Mouse (Mus musculus) adrenal gland, postnatal 4 days (tissue): ENCODE measurements around the gene Esx1. TPM values are rescaled to one million over a fixed set of nuclear protein-coding genes. Genes with fewer than 3 reads are reported as not detected.

Experiments
- DNase-seq, 2 experiments: peaks; one replicate each; pipeline ENCODE4 v3.0.0; 2021 to 2022; ENCODE audit warnings: low spot score in 2 of 2, mixed read lengths in 2 of 2
- long read RNA-seq, 2 experiments: library from polyadenylated mRNA; stranded (forward); transcript quantifications; one replicate each; pipeline ENCODE4 v2.0.0; 2021
- total RNA-seq, 2 experiments: library from RNA; stranded (reverse); gene quantifications; 2 replicates each; pipeline ENCODE4 v1.2.3; 2021

Gene Esx1
- not detected for total RNA-seq
- long read RNA-seq, experiment 1: 0 reads
- long read RNA-seq, experiment 2: 0 reads

DNA sequence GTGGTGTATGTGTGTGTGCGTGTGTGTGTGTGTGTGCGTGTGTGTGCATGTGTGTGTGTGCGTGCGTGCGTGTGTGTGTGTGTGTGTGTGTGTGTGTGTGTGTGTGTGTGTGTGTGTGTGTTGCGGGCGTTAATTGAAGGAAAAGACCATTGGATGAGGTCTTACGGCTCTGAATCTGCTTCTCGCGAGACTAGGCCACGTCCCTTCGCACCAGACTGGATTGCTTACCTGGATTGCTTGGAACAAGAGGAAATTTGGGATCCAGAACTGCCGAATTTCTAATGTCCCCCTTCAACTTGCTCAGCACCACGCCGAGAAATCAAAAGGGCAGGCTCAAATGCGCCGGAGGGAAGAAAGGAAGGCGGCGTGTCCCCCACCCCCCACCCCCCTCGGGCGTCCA, at the start of gene Esx1:
Gene Esx1, minus strand, starts transcription at position 366 of the 400 bp plus-strand sequence.
- DNase-seq: no peak

DNA sequence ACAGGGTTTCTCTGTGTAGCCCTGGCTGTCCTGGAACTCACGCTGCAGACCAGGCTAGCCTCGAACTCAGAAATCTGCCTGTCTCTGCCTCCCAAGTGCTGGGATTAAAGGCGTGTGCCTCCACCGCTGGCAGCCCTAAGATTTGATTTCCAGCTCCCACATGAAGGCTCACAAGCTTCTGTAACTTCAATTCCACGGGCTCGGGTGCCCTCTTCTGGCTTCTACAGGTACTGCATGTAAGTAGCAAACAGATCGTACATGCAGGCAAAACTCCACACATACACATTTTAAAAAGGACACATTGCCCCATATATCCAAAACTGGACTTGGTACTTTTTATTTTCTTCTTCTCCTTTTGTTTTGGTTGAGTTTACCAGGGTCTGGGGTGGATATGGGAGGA, 48.1 kb upstream of the Esx1 start:
- no peak for DNase-seq

GRCm38 (mm10) chrX:137167658-137168057, 45.8 kb upstream of the Esx1 start:
- DNase-seq: no peak

GRCm38 (mm10) chrX:137165621-137166020, 43.7 kb upstream of the Esx1 start:
- no peak for DNase-seq

DNA sequence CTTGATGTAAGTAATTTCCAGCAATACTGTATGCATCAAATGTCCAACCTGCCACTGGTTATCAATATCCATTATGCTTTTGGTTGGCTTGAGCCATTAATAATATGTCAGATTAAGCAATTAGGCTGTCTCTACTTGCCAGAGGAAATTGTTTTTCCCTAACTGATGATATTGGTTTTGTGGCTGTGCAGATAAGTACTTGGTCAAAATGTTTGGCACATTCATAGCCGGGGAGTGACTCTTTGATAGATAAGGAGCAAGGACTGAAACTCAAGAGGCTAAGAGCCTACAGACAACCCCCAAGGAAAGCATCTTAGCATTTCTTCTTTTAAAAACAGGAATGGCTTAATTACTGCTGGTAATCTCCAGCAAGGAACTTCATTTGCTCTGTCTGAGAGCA, 40.8 kb upstream of the Esx1 start:
- no peak for DNase-seq

DNA sequence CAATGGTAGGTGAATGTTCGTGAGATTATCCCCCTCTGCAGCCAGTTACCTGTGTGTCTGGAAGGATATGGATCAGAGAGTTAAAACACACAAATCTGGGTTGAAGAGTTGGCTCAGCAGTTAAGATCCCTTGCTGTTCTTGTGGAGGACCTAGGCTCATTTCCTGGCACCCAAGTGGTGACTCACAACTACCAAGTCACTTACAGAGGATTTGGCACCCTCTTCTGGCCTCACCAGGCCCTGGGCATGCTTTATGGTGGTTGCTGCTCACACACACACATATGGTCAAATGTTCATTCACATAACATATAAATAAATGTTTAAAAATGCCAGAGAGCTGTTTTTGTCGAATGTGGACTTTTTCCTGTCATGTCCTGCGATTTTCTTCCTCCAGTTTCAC, 39.1 kb upstream of the Esx1 start:
- DNase-seq: no peak

DNA sequence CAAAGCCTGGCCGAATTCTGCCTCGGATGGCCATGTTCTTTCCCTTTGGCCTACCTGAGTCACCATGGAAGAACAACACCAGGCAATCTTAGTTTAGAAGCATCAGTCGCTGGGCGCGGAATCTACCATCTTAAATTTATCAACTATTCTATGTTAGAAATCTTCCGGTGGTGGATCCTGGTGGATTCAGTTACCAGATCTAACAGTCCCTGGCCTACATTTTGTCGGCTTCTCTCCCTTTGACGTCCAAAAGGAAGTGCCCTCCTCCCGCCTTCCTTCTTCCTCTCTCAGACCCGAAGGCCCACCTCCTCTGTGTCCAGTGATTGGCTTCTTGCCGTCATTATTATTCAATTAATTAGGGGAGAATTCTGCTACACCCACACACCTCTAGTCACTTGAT, 27.2 kb upstream of the Esx1 start:
- DNase-seq: no peak

GRCm38 (mm10) chrX:137144674-137145073, 22.8 kb upstream of the Esx1 start:
- DNase-seq: no peak

DNA sequence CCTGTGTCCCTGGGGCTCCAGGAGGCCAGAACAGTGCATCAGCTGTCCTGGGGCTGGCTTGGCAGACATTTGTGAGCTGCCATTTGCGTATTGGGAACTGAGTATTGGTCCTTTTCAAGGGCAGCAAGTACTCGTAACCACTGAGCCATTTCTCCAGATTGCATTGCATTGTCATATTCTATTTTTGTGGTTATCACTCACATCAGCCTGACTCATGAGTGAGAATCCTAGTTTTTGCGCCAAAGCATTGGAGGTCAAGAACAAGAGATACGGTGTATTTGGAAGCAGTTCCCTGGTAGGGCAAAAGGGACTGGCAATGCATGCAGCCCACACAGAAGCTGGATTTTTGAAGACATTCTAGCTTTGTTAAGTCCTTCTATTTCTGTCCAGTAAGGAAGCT, 21.8 kb upstream of the Esx1 start:
- DNase-seq: no peak

DNA sequence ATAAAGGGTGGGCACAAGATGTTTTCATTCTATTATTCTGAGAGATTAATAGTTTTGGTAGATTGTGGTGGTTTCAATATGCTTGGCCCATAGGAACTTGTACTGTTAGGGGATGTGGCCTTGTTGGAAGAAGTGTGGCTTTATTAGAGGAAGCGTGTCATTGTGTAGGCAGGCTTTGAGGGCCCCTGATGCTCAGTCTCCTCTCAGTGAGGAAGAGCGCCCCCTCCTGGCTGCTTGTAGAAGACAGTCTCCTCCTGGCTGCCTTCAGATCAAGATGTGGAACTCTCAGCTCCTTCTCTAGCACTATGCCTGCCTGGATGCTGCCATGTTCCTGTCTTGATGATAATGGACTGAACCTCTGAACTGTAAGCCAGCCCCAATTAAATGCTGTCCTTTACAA, 20.7 kb upstream of the Esx1 start:
- DNase-seq: no peak

- no peak for DNase-seq
These were observed 19.8 kb upstream of the Esx1 start for GRCm38 (mm10) chrX:137141669-137142068.

GRCm38 (mm10) chrX:137127542-137127941, 5.7 kb upstream of the Esx1 start:
- no peak for DNase-seq

- DNase-seq: no peak
These were observed 2.0 kb downstream of the Esx1 start for GRCm38 (mm10) chrX:137119675-137120423.

GRCm38 (mm10) chrX:137118097-137118746, 3.7 kb downstream of the Esx1 start:
- DNase-seq: no peak

DNA sequence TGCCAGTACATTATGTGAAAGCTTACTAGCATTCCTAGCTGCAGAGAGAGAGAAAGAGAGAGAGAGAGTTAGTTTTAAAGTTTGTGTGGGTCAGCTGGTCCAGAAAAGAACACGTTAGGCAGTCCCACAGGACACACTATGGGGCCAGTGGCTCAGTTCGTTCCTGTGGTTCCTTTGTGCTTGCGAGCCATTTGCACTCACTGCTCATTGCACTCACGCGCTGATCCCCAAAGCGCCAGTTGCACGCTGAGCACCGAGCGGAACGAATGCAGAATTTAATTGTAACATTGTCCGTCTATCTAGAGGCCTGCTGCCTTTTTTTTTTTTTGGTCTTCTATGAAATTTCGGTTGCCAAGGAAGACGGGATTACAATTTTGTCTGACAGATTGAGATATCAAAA, 15.4 kb downstream of the Esx1 start:
- no peak for DNase-seq

DNA sequence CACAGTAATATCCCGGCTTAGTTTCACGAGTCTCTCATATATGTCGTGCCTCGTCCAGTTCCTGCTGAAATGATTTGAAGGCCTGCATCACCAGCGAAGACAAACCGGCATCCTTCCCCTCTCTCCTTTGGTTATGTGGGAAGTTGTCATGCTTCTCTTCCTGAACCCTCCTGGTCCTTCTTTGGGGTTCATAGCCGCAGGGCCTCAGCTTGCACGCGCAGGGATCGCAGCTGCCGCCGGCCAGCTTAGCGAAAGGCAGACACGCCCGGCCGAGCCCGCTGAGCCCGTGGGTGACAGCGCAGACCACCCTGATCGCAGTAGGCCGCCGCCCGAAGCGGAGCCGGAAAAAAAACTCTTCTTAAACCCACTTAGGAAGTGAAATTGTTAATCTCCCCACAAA, 17.4 kb downstream of the Esx1 start:
- DNase-seq: no peak

Other genes with a start within 250 kb of the Esx1 start
- gene H2bfm, start 194.8 kb downstream of the Esx1 start, total RNA-seq: not detected
- 10 to 100 TPM; 25.1 to 35.1 TPM for gene Tmsb15b2, start 146.6 kb downstream of the Esx1 start, total RNA-seq
- 1 to 10 TPM in 1 of 2 experiments, under 1 TPM in 1; 0.54 to 1.1 TPM for gene Tmsb15l, start 145.2 kb downstream of the Esx1 start, total RNA-seq
- gene Tmsb15b1, start 145.2 kb downstream of the Esx1 start, total RNA-seq: 1 to 10 TPM; 5.1 to 9.4 TPM
- 10 to 100 TPM; 17.9 to 20.8 TPM for gene Zcchc18, start 128.9 kb downstream of the Esx1 start, total RNA-seq
- gene Slc25a53, start 83.8 kb downstream of the Esx1 start, total RNA-seq: 10 to 100 TPM; 11.6 to 23.3 TPM
- 10 to 100 TPM in 1 of 2 experiments, 1 to 10 TPM in 1; 9.3 to 10.4 TPM for gene Fam199x, start 72.5 kb downstream of the Esx1 start, total RNA-seq